Mouse (Mus musculus): Measurements from ENCODE around the gene Tmem89. TPM values are rescaled to one million over a fixed set of nuclear protein-coding genes. Genes with fewer than 3 reads are reported as not detected.

Gene Tmem89
- not detected in 2 replicates for polyA plus RNA-seq (2012; ENCODE audit: insufficient read depth, low replicate concordance)

GRCm38 (mm10) chr9:108914491-108914890 is at the start of gene Tmem89:
TSS of gene Tmem89 (plus strand) at chr9:108914619.
- Histone ChIP-seq H3K4me1 (peaks cover 3% of the 10 kb centered on the region; the same call in 1 of the 2 replicates), H3K4me3 (replicated peaks) (no peak within 1 kb of the TSS), H3K27me3 (replicated peaks) (peaks cover 21% of the 10 kb centered on the region), H3K36me3 (replicated peaks; ENCODE audit: low read length) (no peaks in the 10 kb centered on the region), H3K9me3 (no peaks in the 10 kb centered on the region)
- TF ChIP-seq GATA1 (IDR thresholded peaks at IDR 0.05; ENCODE audit: borderline replicate concordance, low read length): no peak
- no peak for TF ChIP-seq FLI1 (IDR thresholded peaks at IDR 0.05; ENCODE audit: low read length)

GRCm38 (mm10) chr9:108912308-108912707 is 2.1 kb upstream of the Tmem89 start:
- Histone ChIP-seq H3K4me3 (replicated peaks) (no peak overlapping the region), H3K4me1 (peaks cover 3% of the 10 kb centered on the region; the same call in 1 of the 2 replicates), H3K27me3 (replicated peaks) (peaks cover 9% of the 10 kb centered on the region), H3K9me3 (no peaks in the 10 kb centered on the region), H3K36me3 (replicated peaks; ENCODE audit: low read length) (no peaks in the 10 kb centered on the region)
- no peak for TF ChIP-seq FLI1 (IDR thresholded peaks at IDR 0.05; ENCODE audit: low read length)
- TF ChIP-seq GATA1 (IDR thresholded peaks at IDR 0.05; ENCODE audit: borderline replicate concordance, low read length): no peak

GRCm38 (mm10) chr9:108913161-108913560 is 1.3 kb upstream of the Tmem89 start:
- Histone ChIP-seq H3K4me1 (peaks cover 3% of the 10 kb centered on the region; the same call in 1 of the 2 replicates), H3K36me3 (replicated peaks; ENCODE audit: low read length) (no peaks in the 10 kb centered on the region), H3K4me3 (replicated peaks) (no peak overlapping the region), H3K27me3 (replicated peaks) (peaks cover 15% of the 10 kb centered on the region), H3K9me3 (no peaks in the 10 kb centered on the region)
- no peak for TF ChIP-seq FLI1 (IDR thresholded peaks at IDR 0.05; ENCODE audit: low read length)

GRCm38 (mm10) chr9:108913621-108914020 is 798 bp upstream of the Tmem89 start:
- H3K36me3 ChIP-seq (replicated peaks; ENCODE audit: low read length): no peaks in the 10 kb centered on the region
- peaks cover 3% of the 10 kb centered on the region; the same call in 1 of the 2 replicates for H3K4me1 ChIP-seq
- no peak for TF ChIP-seq GATA1 (IDR thresholded peaks at IDR 0.05; ENCODE audit: borderline replicate concordance, low read length)
- no peak for TF ChIP-seq FLI1 (IDR thresholded peaks at IDR 0.05; ENCODE audit: low read length)
- peaks cover 15% of the 10 kb centered on the region for H3K27me3 ChIP-seq (replicated peaks)
- H3K9me3 ChIP-seq: no peaks in the 10 kb centered on the region
- H3K4me3 ChIP-seq (replicated peaks): no peak overlapping the region

GRCm38 (mm10) chr9:108925897-108926296 is 11.5 kb downstream of the Tmem89 start:
- no peak for TF ChIP-seq FLI1 (IDR thresholded peaks at IDR 0.05; ENCODE audit: low read length)
- TF ChIP-seq GATA1 (IDR thresholded peaks at IDR 0.05; ENCODE audit: borderline replicate concordance, low read length): no peak
- H3K9me3 ChIP-seq: no peaks in the 10 kb centered on the region
- no peaks in the 10 kb centered on the region for H3K36me3 ChIP-seq (replicated peaks; ENCODE audit: low read length)
- peaks cover 48% of the 10 kb centered on the region for H3K27me3 ChIP-seq (replicated peaks)
- H3K4me3 ChIP-seq (replicated peaks): no peak overlapping the region
- H3K4me1 ChIP-seq: no peaks in the 10 kb centered on the region

- Histone ChIP-seq H3K4me1 (no peaks in the 10 kb centered on the region), H3K36me3 (replicated peaks; ENCODE audit: low read length) (no peaks in the 10 kb centered on the region), H3K9me3 (no peaks in the 10 kb centered on the region), H3K4me3 (replicated peaks) (no peak overlapping the region), H3K27me3 (replicated peaks) (peaks cover 38% of the 10 kb centered on the region)
- TF ChIP-seq GATA1 (IDR thresholded peaks at IDR 0.05; ENCODE audit: borderline replicate concordance, low read length) (no peak), FLI1 (IDR thresholded peaks at IDR 0.05; ENCODE audit: low read length) (no peak)
These were observed 14.0 kb downstream of the Tmem89 start for GRCm38 (mm10) chr9:108928424-108928823.

- no peak for TF ChIP-seq GATA1 (IDR thresholded peaks at IDR 0.05; ENCODE audit: borderline replicate concordance, low read length)
- no peak for TF ChIP-seq FLI1 (IDR thresholded peaks at IDR 0.05; ENCODE audit: low read length)
- H3K4me1 ChIP-seq: peaks cover 23% of the 10 kb centered on the region
- H3K9me3 ChIP-seq: no peaks in the 10 kb centered on the region
- peak overlapping the region; percentile 100 for H3K4me3 ChIP-seq (replicated peaks)
- H3K27me3 ChIP-seq (replicated peaks): peaks cover 3% of the 10 kb centered on the region
- H3K36me3 ChIP-seq (replicated peaks; ENCODE audit: low read length): peaks cover 29% of the 10 kb centered on the region
These were observed 21.6 kb downstream of the Tmem89 start for GRCm38 (mm10) chr9:108935991-108936390.

GRCm38 (mm10) chr9:108936418-108937364 is 22.3 kb downstream of the Tmem89 start, which contains the start of gene Uqcrc1:
TSS of gene Uqcrc1 (plus strand) at chr9:108936633.
- peak within 1 kb of the TSS; percentile 100 for H3K4me3 ChIP-seq (replicated peaks)
- H3K4me1 ChIP-seq: peaks cover 23% of the 10 kb centered on the region
- H3K36me3 ChIP-seq (replicated peaks; ENCODE audit: low read length): peaks cover 36% of the 10 kb centered on the region
- no peaks in the 10 kb centered on the region for H3K9me3 ChIP-seq
- no peaks in the 10 kb centered on the region for H3K27me3 ChIP-seq (replicated peaks)
- no peak for TF ChIP-seq FLI1 (IDR thresholded peaks at IDR 0.05; ENCODE audit: low read length)
- TF ChIP-seq GATA1 (IDR thresholded peaks at IDR 0.05; ENCODE audit: borderline replicate concordance, low read length): no peak

- H3K36me3 ChIP-seq (replicated peaks; ENCODE audit: low read length): peaks cover 94% of the 10 kb centered on the region
- no peak overlapping the region for H3K4me3 ChIP-seq (replicated peaks)
- H3K27me3 ChIP-seq (replicated peaks): no peaks in the 10 kb centered on the region
- no peaks in the 10 kb centered on the region for H3K9me3 ChIP-seq
- TF ChIP-seq FLI1 (IDR thresholded peaks at IDR 0.05; ENCODE audit: low read length): no peak
- no peak for TF ChIP-seq GATA1 (IDR thresholded peaks at IDR 0.05; ENCODE audit: borderline replicate concordance, low read length)
- peaks cover 13% of the 10 kb centered on the region; the same call in 1 of the 2 replicates for H3K4me1 ChIP-seq
These were observed 30.7 kb downstream of the Tmem89 start for GRCm38 (mm10) chr9:108945111-108945510.

GRCm38 (mm10) chr9:108945608-108946007 is 31.2 kb downstream of the Tmem89 start:
- Histone ChIP-seq H3K9me3 (no peaks in the 10 kb centered on the region), H3K36me3 (replicated peaks; ENCODE audit: low read length) (peaks cover 95% of the 10 kb centered on the region), H3K27me3 (replicated peaks) (no peaks in the 10 kb centered on the region), H3K4me3 (replicated peaks) (no peak overlapping the region), H3K4me1 (peaks cover 13% of the 10 kb centered on the region; the same call in 1 of the 2 replicates)
- TF ChIP-seq GATA1 (IDR thresholded peaks at IDR 0.05; ENCODE audit: borderline replicate concordance, low read length) (no peak), FLI1 (IDR thresholded peaks at IDR 0.05; ENCODE audit: low read length) (no peak)
